Mouse (Mus musculus) ES-Bruce4 (cell line): ENCODE measurements around the gene Lhx8.

Source experiments
- CTCF ChIP-seq: IDR thresholded peaks from one replicate; pipeline ENCODE4 v1.8.1; 2011; ENCODE audit warnings: low read depth, low read length
- EP300 ChIP-seq: IDR thresholded peaks from 2 replicates; pipeline ENCODE4 v1.6.1; 2011; ENCODE audit warnings: low read depth, low read length; ENCODE audit not compliant: insufficient read depth
- POLR2A ChIP-seq: IDR thresholded peaks from one replicate; pipeline ENCODE4 v1.8.1; 2011; ENCODE audit warnings: low read length; ENCODE audit not compliant: insufficient read depth

DNA sequence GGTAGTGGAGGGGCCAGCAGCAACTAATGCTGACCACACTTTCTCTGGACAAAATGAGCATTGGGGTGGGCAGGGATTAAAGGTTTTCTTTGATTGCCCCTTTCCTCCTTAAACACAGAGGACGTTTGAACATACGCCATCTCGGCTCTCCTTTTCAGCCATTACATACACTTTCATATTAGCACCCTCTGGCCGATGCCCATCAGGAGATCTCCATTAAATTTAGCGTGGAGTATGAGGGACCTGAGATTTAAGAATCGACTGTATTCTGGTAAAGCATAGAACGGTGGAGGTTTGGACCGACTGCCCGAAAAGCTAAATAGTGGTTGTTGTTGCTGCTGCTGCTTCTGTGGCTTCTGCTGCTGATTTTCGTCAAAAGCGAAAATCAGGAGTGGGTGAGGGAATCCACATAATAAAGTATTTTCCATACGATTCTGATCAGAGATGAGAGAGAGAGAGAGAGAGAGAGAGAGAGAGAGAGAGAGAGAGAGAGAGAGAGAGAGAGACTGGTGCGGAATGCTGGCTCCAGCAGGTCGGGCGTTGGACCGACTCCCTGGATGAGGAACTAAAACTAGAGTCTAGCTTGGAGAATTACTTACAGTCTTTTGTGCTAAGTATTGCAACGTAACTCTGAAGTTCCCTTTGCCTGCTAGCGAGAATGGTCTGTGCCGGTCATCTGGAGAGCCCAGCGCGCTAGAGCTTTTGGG, 1.2 kb upstream of the Lhx8 start:
- TF ChIP-seq POLR2A (no peak), CTCF (no peak), EP300 (no peak)
